Mouse (Mus musculus) E14TG2a.4 (cell line): ENCODE data around the gene Pkd1l3.

Experiments used
- H3K27me3 ChIP-seq: 2 replicates; pipeline ENCODE4 v1.6.1; 2014; ENCODE audit warnings: low read length, control low read depth; ENCODE audit not compliant: insufficient read depth
- H3K36me3 ChIP-seq: 2 replicates; pipeline ENCODE4 v1.6.1; 2014; ENCODE audit warnings: low read length, control low read depth; ENCODE audit not compliant: insufficient read depth
- H3K4me1 ChIP-seq: replicated peaks from 2 replicates; pipeline ENCODE4 v1.6.1; 2014; ENCODE audit warnings: low read depth, low read length, control low read depth
- H3K4me3 ChIP-seq: replicated peaks from 2 replicates; pipeline ENCODE4 v1.5.1; 2014; ENCODE audit warnings: mild to moderate bottlenecking, low read length
- H3K9me3 ChIP-seq: 2 replicates; pipeline ENCODE4 v1.6.1; 2014; ENCODE audit warnings: low read length, control low read depth
- CTCF ChIP-seq: conservative IDR thresholded peaks from 2 replicates; pipeline ENCODE4 v1.5.1; 2014; ENCODE audit warnings: low read length
- NANOG ChIP-seq: IDR thresholded peaks from 2 replicates; pipeline ENCODE4 v1.6.1; 2014; ENCODE audit warnings: borderline replicate concordance, low read length, mixed read lengths
- POU5F1 ChIP-seq: IDR thresholded peaks from 2 replicates; pipeline ENCODE4 v1.6.1; 2014; ENCODE audit warnings: low read length, borderline replicate concordance

Gene Pkd1l3

GRCm38 (mm10) chr8:109608271-109609152, 5.8 kb upstream of the Pkd1l3 start, which contains the start of gene Dhodh:
Gene Dhodh, minus strand, starts transcription at chr8:109608673.
- H3K4me3 ChIP-seq = peak within 1 kb of the TSS; percentile 92
- H3K36me3 ChIP-seq = peaks cover 30% of the 10 kb centered on the region
- TF ChIP-seq NANOG (no peak), POU5F1 (no peak), CTCF (no peak)
- no peaks in the 10 kb centered on the region for H3K9me3 ChIP-seq
- H3K27me3 ChIP-seq = no peaks in the 10 kb centered on the region
- H3K4me1 ChIP-seq = peaks cover 17% of the 10 kb centered on the region

GRCm38 (mm10) chr8:109609153-109609502, 5.2 kb upstream of the Pkd1l3 start:
- Histone ChIP-seq H3K9me3 (no peaks in the 10 kb centered on the region), H3K27me3 (0 out of 2 replicates have a peak, but pooled peaks cover 2% of the 10 kb centered on the region), H3K36me3 (peaks cover 24% of the 10 kb centered on the region), H3K4me1 (peaks cover 19% of the 10 kb centered on the region), H3K4me3 (peak overlapping the region; percentile 92)
- TF ChIP-seq CTCF (no peak), NANOG (no peak), POU5F1 (no peak)

GRCm38 (mm10) chr8:109615569-109615968, 1.3 kb downstream of the Pkd1l3 start:
- Histone ChIP-seq H3K4me3 (no peak overlapping the region), H3K36me3 (no peaks in the 10 kb centered on the region), H3K27me3 (0 out of 2 replicates have a peak, but pooled peaks cover 7% of the 10 kb centered on the region), H3K9me3 (peaks cover 4% of the 10 kb centered on the region; the same call in 1 of the 2 replicates), H3K4me1 (peaks cover 8% of the 10 kb centered on the region)
- TF ChIP-seq POU5F1 = no peak
- no peak for TF ChIP-seq NANOG
- no peak for TF ChIP-seq CTCF

GRCm38 (mm10) chr8:109628638-109629037, 14.3 kb downstream of the Pkd1l3 start:
- no peaks in the 10 kb centered on the region for H3K4me1 ChIP-seq
- no peaks in the 10 kb centered on the region for H3K36me3 ChIP-seq
- TF ChIP-seq NANOG (no peak), CTCF (no peak), POU5F1 (no peak)
- H3K4me3 ChIP-seq = no peak overlapping the region
- H3K9me3 ChIP-seq = no peaks in the 10 kb centered on the region
- peaks cover 9% of the 10 kb centered on the region for H3K27me3 ChIP-seq

GRCm38 (mm10) chr8:109632498-109632897, 18.2 kb downstream of the Pkd1l3 start:
- Histone ChIP-seq H3K27me3 (peaks cover 9% of the 10 kb centered on the region), H3K9me3 (no peaks in the 10 kb centered on the region), H3K36me3 (no peaks in the 10 kb centered on the region), H3K4me3 (no peak overlapping the region), H3K4me1 (no peaks in the 10 kb centered on the region)
- TF ChIP-seq NANOG (no peak), POU5F1 (no peak), CTCF (no peak)

- TF ChIP-seq NANOG (no peak), CTCF (no peak), POU5F1 (no peak)
- H3K4me3 ChIP-seq = no peak overlapping the region
- H3K27me3 ChIP-seq = peaks cover 7% of the 10 kb centered on the region
- no peaks in the 10 kb centered on the region for H3K9me3 ChIP-seq
- H3K4me1 ChIP-seq = no peaks in the 10 kb centered on the region
- no peaks in the 10 kb centered on the region for H3K36me3 ChIP-seq
Measured at GRCm38 (mm10) chr8:109635146-109635545, 20.8 kb downstream of the Pkd1l3 start.

GRCm38 (mm10) chr8:109638851-109639250, 24.5 kb downstream of the Pkd1l3 start:
- no peak for TF ChIP-seq NANOG
- TF ChIP-seq CTCF = no peak
- no peak for TF ChIP-seq POU5F1
- H3K4me3 ChIP-seq = no peak overlapping the region

GRCm38 (mm10) chr8:109640410-109640809, 26.1 kb downstream of the Pkd1l3 start:
- Histone ChIP-seq H3K36me3 (no peaks in the 10 kb centered on the region), H3K4me3 (no peak overlapping the region), H3K9me3 (no peaks in the 10 kb centered on the region), H3K27me3 (0 out of 2 replicates have a peak, but pooled peaks cover 3% of the 10 kb centered on the region), H3K4me1 (no peaks in the 10 kb centered on the region)
- TF ChIP-seq POU5F1 (no peak), CTCF (no peak), NANOG (no peak)

More at GRCm38 (mm10) chr8:109638851-109639250, 24.5 kb downstream of the Pkd1l3 start:
- Histone ChIP-seq H3K4me1 (no peaks in the 10 kb centered on the region), H3K36me3 (no peaks in the 10 kb centered on the region), H3K27me3 (0 out of 2 replicates have a peak, but pooled peaks cover 3% of the 10 kb centered on the region), H3K9me3 (no peaks in the 10 kb centered on the region)

GRCm38 (mm10) chr8:109641236-109641635, 26.9 kb downstream of the Pkd1l3 start:
- H3K9me3 ChIP-seq = no peaks in the 10 kb centered on the region
- no peaks in the 10 kb centered on the region for H3K36me3 ChIP-seq
- H3K4me1 ChIP-seq = no peaks in the 10 kb centered on the region
- H3K4me3 ChIP-seq = no peak overlapping the region
- TF ChIP-seq POU5F1 = no peak
- no peak for TF ChIP-seq NANOG
- no peak for TF ChIP-seq CTCF
- 0 out of 2 replicates have a peak, but pooled peaks cover 3% of the 10 kb centered on the region for H3K27me3 ChIP-seq
